Mouse (Mus musculus) intestine, embryonic 15.5 days (tissue): ENCODE results near the gene Mdfi. TPM values are rescaled to one million over a fixed set of nuclear protein-coding genes. Genes with fewer than 3 reads are reported as not detected.
A peak's percentile ranks its signal among the peaks of the same experiment; 100 is the strongest.
"Not testable (repeated sequence)": the region's sequence is repeated elsewhere in the genome, so short reads cannot be mapped to it uniquely, and the experiment has no call there.

ENCODE experiments used
- ATAC-seq: fragments of 200-750 bp; cut with Nextera tagmentation; 2 replicates; pipeline ENCODE4 v1.8.0; 2017; ENCODE audit warnings: moderate TSS enrichment, moderate library complexity
- H3K27ac ChIP-seq: fragments of 300-500 bp; sonication (generic); 2 replicates; pipeline ENCODE4 v1.5.1; 2015; ENCODE audit warnings: mild to moderate bottlenecking, inconsistent platforms
- H3K27me3 ChIP-seq: fragments of 300-500 bp; sonication (generic); replicated peaks from 2 replicates; pipeline ENCODE4 v1.6.1; 2015; ENCODE audit warnings: inconsistent platforms
- H3K36me3 ChIP-seq: fragments of 300-500 bp; sonication (generic); 2 replicates; pipeline ENCODE4 v1.6.1; 2015; ENCODE audit warnings: inconsistent platforms
- H3K4me1 ChIP-seq: fragments of 300-500 bp; sonication (generic); replicated peaks from 2 replicates; pipeline ENCODE4 v1.6.1; 2015; ENCODE audit warnings: inconsistent platforms
- H3K4me2 ChIP-seq: fragments of 300-500 bp; sonication (generic); replicated peaks from 2 replicates; pipeline ENCODE4 v1.6.1; 2015; ENCODE audit warnings: mild to moderate bottlenecking, inconsistent platforms
- H3K4me3 ChIP-seq: fragments of 300-500 bp; sonication (generic); replicated peaks from 2 replicates; pipeline ENCODE4 v1.5.1; 2015; ENCODE audit warnings: inconsistent platforms
- H3K9ac ChIP-seq: fragments of 300-500 bp; sonication (generic); 2 replicates; pipeline ENCODE4 v1.6.1; 2015; ENCODE audit warnings: inconsistent platforms
- H3K9me3 ChIP-seq: fragments of 300-500 bp; sonication (generic); 2 replicates; pipeline ENCODE4 v1.6.1; 2016; ENCODE audit warnings: inconsistent platforms
- WGBS: fragments of 180-500 bp; shearing (Covaris S2); methylation state at CpG from one replicate; pipeline ENCODE4 v1.1.7; 2015; 5-methylcytosine and 5-hydroxymethylcytosine counted together
- polyA plus RNA-seq: library from polyadenylated mRNA; unstranded; fragments of >200 nt; fragmentation: Nextera tagmentation; extraction: Ambion mirVana; gene quantifications from 2 replicates; pipeline ENCODE4 v1.2.1, GENCODE M21; 2015

Mdfi gene
- polyA plus RNA-seq, 1 experiment from 2014 or later = 9.5 TPM

DNA sequence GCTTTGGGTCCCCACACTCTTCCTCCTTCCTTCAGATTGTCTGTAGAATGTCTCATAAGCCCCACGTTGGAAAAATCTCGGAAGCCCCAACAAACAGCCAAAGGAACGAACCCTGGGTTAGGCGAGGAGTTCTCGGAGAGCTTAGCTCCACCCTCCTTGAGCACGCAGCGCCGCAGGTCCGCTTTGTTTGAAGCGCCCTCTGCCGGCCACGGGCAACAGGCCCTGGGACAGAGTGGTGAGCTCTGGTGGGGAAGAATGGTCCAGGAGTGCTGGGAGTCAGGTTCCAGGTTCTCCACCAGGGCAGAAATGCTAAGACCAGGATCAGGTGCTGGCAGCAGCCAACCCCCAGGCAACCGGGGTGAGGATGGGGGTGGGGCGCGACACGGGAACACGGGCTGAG, 30.0 kb upstream of the Mdfi start:
- no peaks in the 10 kb centered on the region for H3K9me3 ChIP-seq
- peaks cover 11% of the 10 kb centered on the region for H3K36me3 ChIP-seq
- 0 out of 2 replicates have a peak overlapping the region, but pooled peaks have one; percentile 23 for H3K27ac ChIP-seq
- H3K4me1 ChIP-seq = peaks cover 17% of the 10 kb centered on the region
- H3K4me3 ChIP-seq = no peak overlapping the region
- ATAC-seq = peak; percentile 83
- WGBS = 3% methylated on average over 17 of the region's 17 CpGs
- H3K27me3 ChIP-seq = no peaks in the 10 kb centered on the region
- H3K4me2 ChIP-seq = peak overlapping the region; percentile 42
- H3K9ac ChIP-seq = no peak overlapping the region

GRCm38 (mm10) chr17:47863437-47863836, 28.9 kb upstream of the Mdfi start:
- ATAC-seq = peak; percentile 48
- WGBS = 18% methylated on average over 11 of the region's 11 CpGs
- H3K4me2 ChIP-seq = peak overlapping the region; percentile 18; the same call in 1 of the 2 replicates
- peaks cover 3% of the 10 kb centered on the region; the same call in 1 of the 2 replicates for H3K36me3 ChIP-seq
- H3K27me3 ChIP-seq = no peaks in the 10 kb centered on the region
- no peaks in the 10 kb centered on the region for H3K9me3 ChIP-seq
- peaks cover 17% of the 10 kb centered on the region for H3K4me1 ChIP-seq
- H3K9ac ChIP-seq = no peak overlapping the region
- 0 out of 2 replicates have a peak overlapping the region, but pooled peaks have one; percentile 7 for H3K27ac ChIP-seq
- no peak overlapping the region for H3K4me3 ChIP-seq

- 35% methylated on average over 4 of the region's 4 CpGs for WGBS
Measured at GRCm38 (mm10) chr17:47863023-47863422, 28.5 kb upstream of the Mdfi start.

DNA sequence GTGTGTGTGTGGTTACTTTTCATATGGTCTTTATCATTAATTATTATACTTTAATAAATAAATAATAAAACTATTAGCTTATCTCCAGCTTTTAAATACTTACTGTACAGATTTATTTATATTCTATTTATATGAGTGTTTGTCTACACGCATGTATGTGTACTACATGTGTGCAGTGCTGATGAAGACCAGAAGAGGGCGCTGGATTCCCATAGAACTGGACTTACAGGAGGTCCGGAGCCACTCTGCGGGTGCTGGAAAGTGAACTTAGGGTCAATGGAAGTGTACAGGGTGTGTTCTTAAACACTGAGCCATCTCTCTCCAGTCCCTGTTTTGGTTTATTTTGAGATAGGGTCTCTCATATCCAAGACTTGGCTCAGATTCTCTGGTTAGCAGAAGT, 21.1 kb upstream of the Mdfi start:
- ATAC-seq = no peak
- no peak overlapping the region for H3K9ac ChIP-seq
- no peak overlapping the region for H3K27ac ChIP-seq
- H3K4me3 ChIP-seq = no peak overlapping the region
- 79% methylated on average over 4 of the region's 4 CpGs for WGBS
- H3K36me3 ChIP-seq = no peaks in the 10 kb centered on the region
- peaks cover 8% of the 10 kb centered on the region; the same call in 1 of the 2 replicates for H3K4me1 ChIP-seq
- no peaks in the 10 kb centered on the region for H3K9me3 ChIP-seq
- H3K4me2 ChIP-seq = no peak overlapping the region
- no peaks in the 10 kb centered on the region for H3K27me3 ChIP-seq

More at GRCm38 (mm10) chr17:47863023-47863422, 28.5 kb upstream of the Mdfi start:
- no peak overlapping the region for H3K27ac ChIP-seq
- peak overlapping the region; percentile 18; the same call in 1 of the 2 replicates for H3K4me2 ChIP-seq
- H3K27me3 ChIP-seq = no peaks in the 10 kb centered on the region
- peaks cover 17% of the 10 kb centered on the region for H3K4me1 ChIP-seq
- no peaks in the 10 kb centered on the region for H3K36me3 ChIP-seq
- H3K9ac ChIP-seq = no peak overlapping the region
- H3K9me3 ChIP-seq = no peaks in the 10 kb centered on the region
- peak; percentile 15; the same call in 1 of the 2 replicates for ATAC-seq
- H3K4me3 ChIP-seq = no peak overlapping the region

DNA sequence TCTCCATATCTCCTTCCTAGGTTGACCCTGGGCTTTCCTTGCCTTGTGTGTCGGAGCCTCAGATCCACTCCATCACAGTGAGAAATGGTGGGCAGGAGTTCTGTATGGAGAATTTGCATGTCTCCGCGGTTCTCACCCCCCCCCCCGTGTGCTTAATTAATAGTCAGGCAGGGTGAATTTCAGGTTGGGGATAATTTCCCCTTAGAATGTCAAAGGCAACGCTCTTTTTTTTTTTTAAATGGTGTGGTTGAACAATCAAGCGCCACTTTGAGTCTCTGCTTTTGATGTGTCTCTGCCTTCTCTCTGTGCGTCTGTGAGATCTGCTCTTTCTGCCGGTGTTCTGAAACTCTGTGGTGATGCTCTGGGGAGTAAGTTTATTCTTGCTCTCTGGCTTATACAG, 20.4 kb upstream of the Mdfi start:
- H3K4me3 ChIP-seq = no peak overlapping the region
- 89% methylated on average over 8 of the region's 8 CpGs for WGBS
- no peak overlapping the region for H3K27ac ChIP-seq
- no peaks in the 10 kb centered on the region for H3K27me3 ChIP-seq
- ATAC-seq = no peak
- H3K9me3 ChIP-seq = no peaks in the 10 kb centered on the region
- no peak overlapping the region for H3K4me2 ChIP-seq
- H3K9ac ChIP-seq = no peak overlapping the region
- peaks cover 8% of the 10 kb centered on the region; the same call in 1 of the 2 replicates for H3K4me1 ChIP-seq
- H3K36me3 ChIP-seq = no peaks in the 10 kb centered on the region

DNA sequence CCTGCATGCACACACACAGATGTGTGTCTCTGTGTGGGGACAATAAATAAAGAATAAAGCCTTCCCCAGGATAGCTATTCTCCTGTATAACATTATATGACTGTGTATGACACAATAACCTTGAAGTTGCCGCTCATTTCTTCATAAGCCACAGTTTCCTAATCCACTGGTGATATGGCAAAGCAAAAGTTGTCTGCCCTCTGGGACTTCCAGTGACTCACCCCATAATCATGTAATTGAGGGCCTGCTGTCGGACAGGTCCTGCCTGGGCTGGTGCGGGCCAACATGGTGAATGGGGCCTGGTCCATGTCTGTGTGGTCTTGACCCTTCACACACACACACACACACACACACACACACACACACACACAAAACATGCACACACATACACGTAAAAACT, 19.3 kb upstream of the Mdfi start:
- no peaks in the 10 kb centered on the region for H3K36me3 ChIP-seq
- H3K9me3 ChIP-seq = no peaks in the 10 kb centered on the region
- H3K4me1 ChIP-seq = peaks cover 8% of the 10 kb centered on the region; the same call in 1 of the 2 replicates
- H3K27ac ChIP-seq = no peak overlapping the region
- ATAC-seq = peak; percentile 50; the same call in 1 of the 2 replicates
- no peaks in the 10 kb centered on the region for H3K27me3 ChIP-seq
- WGBS = 67% methylated on average over 4 of the region's 4 CpGs
- no peak overlapping the region for H3K4me2 ChIP-seq
- no peak overlapping the region for H3K9ac ChIP-seq
- no peak overlapping the region for H3K4me3 ChIP-seq

DNA sequence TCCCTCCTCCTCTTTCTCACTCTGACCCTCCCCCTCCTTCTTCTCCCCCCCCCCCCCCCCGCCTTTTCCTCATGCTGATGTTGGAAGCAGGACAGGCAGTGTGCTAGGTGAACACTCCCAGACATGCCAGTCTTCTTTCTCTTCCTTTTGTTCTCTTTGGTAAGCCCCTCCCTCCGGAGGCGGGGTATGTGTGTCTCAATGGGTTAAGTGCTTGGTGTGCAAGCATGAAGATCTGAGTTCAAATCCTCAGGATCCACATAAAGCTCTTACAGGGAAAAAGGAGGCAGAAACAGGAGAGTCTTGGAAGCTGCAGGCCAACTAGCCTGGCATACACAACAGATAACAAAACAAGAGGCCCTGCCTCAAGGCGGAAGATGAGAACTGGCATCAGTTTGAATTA, 18.8 kb upstream of the Mdfi start:
- Histone ChIP-seq H3K9me3 (no peaks in the 10 kb centered on the region), H3K4me3 (no peak overlapping the region), H3K27me3 (no peaks in the 10 kb centered on the region), H3K4me2 (no peak overlapping the region), H3K36me3 (no peaks in the 10 kb centered on the region), H3K9ac (no peak overlapping the region), H3K4me1 (peaks cover 8% of the 10 kb centered on the region; the same call in 1 of the 2 replicates), H3K27ac (no peak overlapping the region)
- ATAC-seq = no peak
- WGBS = 92% methylated on average over 3 of the region's 4 CpGs

- peak overlapping the region; percentile 58 for H3K4me2 ChIP-seq
- H3K4me3 ChIP-seq = peak overlapping the region; percentile 22
- not testable (repeated sequence) for H3K4me1 ChIP-seq, H3K9me3 ChIP-seq, H3K27me3 ChIP-seq, H3K36me3 ChIP-seq
- peak overlapping the region; percentile 30 for H3K9ac ChIP-seq
- peak overlapping the region; percentile 51; the same call in 1 of the 2 replicates for H3K27ac ChIP-seq
- peak; percentile 82 for ATAC-seq
- 8% methylated on average over 22 of the region's 22 CpGs for WGBS
Measured at GRCm38 (mm10) chr17:47851798-47852360, 17.4 kb upstream of the Mdfi start.

DNA sequence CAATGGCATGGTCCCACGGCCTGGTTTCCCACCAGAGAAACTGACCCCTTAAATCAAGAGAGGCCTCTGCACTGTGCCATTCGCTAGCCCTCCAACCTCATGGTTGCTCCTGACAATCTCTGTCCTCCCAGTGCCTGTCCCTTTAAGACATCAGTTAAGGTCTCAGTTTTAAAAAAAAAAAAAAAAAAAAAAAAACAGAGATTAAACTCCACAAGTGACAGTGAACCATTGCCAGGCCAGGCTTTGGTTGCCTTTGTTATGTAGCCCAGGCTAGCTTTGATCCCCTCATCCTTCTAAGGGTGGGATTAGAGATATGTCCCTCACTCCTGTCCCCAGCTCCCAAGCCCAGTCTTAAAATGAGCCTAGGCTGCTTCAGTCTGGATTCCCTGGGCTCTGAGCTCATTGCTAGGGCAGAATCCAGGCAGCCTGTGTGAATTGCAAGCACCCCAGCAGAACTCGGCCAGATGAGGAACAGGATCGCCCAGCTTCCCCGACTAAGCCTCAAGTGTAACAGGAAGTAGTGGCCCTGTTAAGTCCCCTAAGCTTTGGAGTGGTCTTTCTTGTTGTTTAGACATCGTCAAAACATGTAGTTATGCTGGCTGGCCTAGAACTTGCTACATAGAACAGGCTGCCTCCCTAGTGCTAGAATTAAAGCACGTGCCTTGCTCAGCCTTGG, 16.3 kb upstream of the Mdfi start:
- no peak overlapping the region for H3K27ac ChIP-seq
- H3K4me3 ChIP-seq = no peak overlapping the region
- H3K4me1 ChIP-seq = peaks cover 8% of the 10 kb centered on the region; the same call in 1 of the 2 replicates
- no peak for ATAC-seq
- no peak overlapping the region for H3K9ac ChIP-seq
- no peak overlapping the region for H3K4me2 ChIP-seq
- no peaks in the 10 kb centered on the region for H3K27me3 ChIP-seq
- H3K9me3 ChIP-seq = no peaks in the 10 kb centered on the region
- 68% methylated on average over 7 of the region's 7 CpGs for WGBS
- no peaks in the 10 kb centered on the region for H3K36me3 ChIP-seq

DNA sequence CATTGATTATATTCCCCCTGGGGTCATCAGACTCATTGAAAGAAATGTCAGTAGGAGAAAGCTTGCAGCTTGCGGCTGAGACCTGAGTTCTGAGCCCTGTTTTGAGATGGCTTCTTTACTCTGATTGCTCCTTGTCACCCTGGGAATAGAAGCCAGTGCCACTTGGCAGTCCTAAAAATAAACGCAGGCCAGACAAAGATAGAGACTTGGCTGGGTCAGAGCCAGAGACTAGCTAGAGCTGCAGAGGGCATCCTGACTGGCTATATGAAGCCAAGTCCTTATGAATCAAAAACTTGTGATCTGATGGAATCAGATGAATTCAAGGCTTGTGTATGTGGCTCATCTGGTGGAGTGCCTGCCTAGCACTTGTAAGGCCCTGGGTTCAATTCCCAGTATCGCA, 15.5 kb upstream of the Mdfi start:
- Histone ChIP-seq H3K4me3 (no peak overlapping the region), H3K4me1 (peaks cover 8% of the 10 kb centered on the region; the same call in 1 of the 2 replicates)
- ATAC-seq = no peak

DNA sequence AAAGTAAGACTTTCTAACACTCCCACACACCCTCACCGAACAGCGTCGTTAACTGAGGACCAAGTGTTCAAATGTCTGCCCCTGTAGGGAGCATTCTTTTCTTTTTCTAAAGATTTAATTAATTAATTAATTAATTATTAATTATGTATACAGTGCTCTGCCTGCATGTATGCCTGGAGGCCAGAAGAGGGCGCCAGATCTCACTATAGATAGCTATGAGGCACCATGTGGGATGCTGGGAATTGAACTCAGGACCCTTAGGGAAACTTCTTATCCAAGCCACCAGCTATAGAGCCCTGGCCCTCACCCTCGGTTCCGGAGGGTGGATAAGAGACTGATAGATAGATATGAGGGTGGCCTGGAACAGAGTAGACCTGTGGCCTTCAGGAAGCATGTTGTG, 13.5 kb upstream of the Mdfi start:
- Histone ChIP-seq H3K27ac (no peak overlapping the region), H3K4me1 (peaks cover 8% of the 10 kb centered on the region; the same call in 1 of the 2 replicates), H3K9me3 (0 out of 2 replicates have a peak, but pooled peaks cover 4% of the 10 kb centered on the region), H3K4me2 (no peak overlapping the region), H3K27me3 (no peaks in the 10 kb centered on the region), H3K36me3 (no peaks in the 10 kb centered on the region), H3K9ac (no peak overlapping the region), H3K4me3 (no peak overlapping the region)
- no peak for ATAC-seq
- 79% methylated on average over 6 of the region's 6 CpGs for WGBS

More for the DNA sequence above, 15.5 kb upstream of the Mdfi start:
- Histone ChIP-seq H3K27me3 (no peaks in the 10 kb centered on the region), H3K9me3 (no peaks in the 10 kb centered on the region), H3K9ac (no peak overlapping the region), H3K4me2 (no peak overlapping the region), H3K27ac (no peak overlapping the region), H3K36me3 (no peaks in the 10 kb centered on the region)
- 78% methylated on average over 3 of the region's 3 CpGs for WGBS

DNA sequence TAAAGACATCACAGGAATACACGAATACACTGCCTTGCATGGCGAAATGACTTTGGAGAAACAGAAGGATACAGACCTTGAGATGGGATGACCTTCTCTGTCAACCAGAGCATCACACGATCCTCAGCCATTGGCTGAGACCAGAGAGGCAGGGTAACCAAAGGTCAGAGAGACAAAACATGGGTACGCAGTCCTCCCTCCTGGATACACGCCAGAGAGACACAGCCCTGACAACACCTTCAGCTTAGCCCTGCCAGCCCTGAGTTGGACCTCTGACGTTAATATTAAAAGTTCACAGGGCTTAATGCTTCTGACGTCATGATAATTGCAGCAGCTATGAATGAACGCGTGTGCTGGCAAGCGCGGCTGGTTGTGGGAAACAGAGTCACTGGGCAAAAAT, 11.1 kb upstream of the Mdfi start:
- no peak overlapping the region for H3K27ac ChIP-seq
- ATAC-seq = no peak
- WGBS = 75% methylated on average over 11 of the region's 11 CpGs

More for the DNA sequence above, 11.1 kb upstream of the Mdfi start:
- Histone ChIP-seq H3K4me2 (no peak overlapping the region), H3K27me3 (no peaks in the 10 kb centered on the region), H3K36me3 (no peaks in the 10 kb centered on the region), H3K4me3 (no peak overlapping the region), H3K9ac (no peak overlapping the region), H3K4me1 (peaks cover 5% of the 10 kb centered on the region; the same call in 1 of the 2 replicates), H3K9me3 (0 out of 2 replicates have a peak, but pooled peaks cover 4% of the 10 kb centered on the region)
